Mouse (Mus musculus): Measurements from ENCODE around the gene Cd302. TPM values are rescaled to one million over a fixed set of nuclear protein-coding genes. Genes with fewer than 3 reads are reported as not detected.

Gene Cd302
- 10 to 100 TPM; 17.8 to 18.8 TPM for total RNA-seq (2021)
- long read RNA-seq, experiment 1, transcript Cd302-202 (6 exons, 1,354 nt), result major isoform, 32 of 33 reads
- long read RNA-seq, experiment 1, partial matches to known transcripts, result 0 of 33 reads
- long read RNA-seq, experiment 1, other reads (novel, unspliced or antisense), result 1 of 33 reads
- long read RNA-seq, experiment 2, transcript Cd302-202 (6 exons, 1,354 nt), result major isoform, 25 of 27 reads
- long read RNA-seq, experiment 2, partial matches to known transcripts, result 1 of 27 reads
- long read RNA-seq, experiment 2, other reads (novel, unspliced or antisense), result 1 of 27 reads

GRCm38 (mm10) chr2:60284467-60284821, at the start of gene Cd302:
Gene Cd302, minus strand, starts transcription at chr2:60284488.
- no peak for DNase-seq (ENCODE audit: low spot score in 2 of 2)

DNA sequence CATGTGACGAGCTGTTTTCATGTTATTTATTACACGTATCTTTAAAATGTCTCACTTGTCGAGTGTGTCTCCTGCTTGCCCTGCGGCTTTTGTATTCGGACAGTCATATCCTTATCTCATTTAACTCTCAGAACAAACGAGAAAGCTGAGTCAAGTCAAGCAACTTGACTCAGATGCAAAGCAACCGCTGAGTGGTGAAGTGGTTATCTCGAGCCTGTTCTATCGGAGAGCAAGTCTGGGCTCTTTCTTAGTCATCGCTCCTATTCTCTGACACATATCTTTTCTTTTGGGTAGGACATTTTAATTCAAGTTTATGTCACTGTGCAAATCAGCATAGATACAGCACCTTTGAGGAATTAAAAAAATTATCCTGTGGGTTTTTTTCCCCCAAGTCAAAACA, 44.4 kb upstream of the Cd302 start:
- no peak for DNase-seq (ENCODE audit: low spot score in 2 of 2)

DNA sequence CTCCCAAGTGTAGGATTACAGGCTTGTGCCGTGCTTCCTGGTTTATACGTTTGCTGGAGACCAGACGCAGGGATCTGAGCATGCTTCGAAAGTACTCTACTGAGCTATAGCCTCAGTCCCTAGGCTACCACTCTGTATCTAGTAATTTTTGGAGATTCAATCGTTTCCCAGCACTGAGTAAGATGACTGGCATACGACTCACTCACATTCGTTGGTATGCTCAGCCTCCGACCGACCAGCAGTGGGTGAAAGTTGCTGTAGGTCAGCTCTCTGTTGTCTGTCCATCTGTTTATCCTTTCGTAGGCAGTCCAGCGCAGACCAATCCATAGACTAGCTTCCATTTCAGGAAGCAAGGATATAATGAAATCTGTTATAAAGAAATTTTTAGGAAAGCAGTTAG, 43.3 kb upstream of the Cd302 start:
- no peak for DNase-seq (ENCODE audit: low spot score in 2 of 2)

GRCm38 (mm10) chr2:60326948-60327347, 42.7 kb upstream of the Cd302 start:
- no peak for DNase-seq (ENCODE audit: low spot score in 2 of 2)

- no peak for DNase-seq (ENCODE audit: low spot score in 2 of 2)
These were observed 39.1 kb upstream of the Cd302 start for GRCm38 (mm10) chr2:60323411-60323810.

- DNase-seq (ENCODE audit: low spot score in 2 of 2), result no peak
These were observed 37.9 kb upstream of the Cd302 start for GRCm38 (mm10) chr2:60322031-60322726.

DNA sequence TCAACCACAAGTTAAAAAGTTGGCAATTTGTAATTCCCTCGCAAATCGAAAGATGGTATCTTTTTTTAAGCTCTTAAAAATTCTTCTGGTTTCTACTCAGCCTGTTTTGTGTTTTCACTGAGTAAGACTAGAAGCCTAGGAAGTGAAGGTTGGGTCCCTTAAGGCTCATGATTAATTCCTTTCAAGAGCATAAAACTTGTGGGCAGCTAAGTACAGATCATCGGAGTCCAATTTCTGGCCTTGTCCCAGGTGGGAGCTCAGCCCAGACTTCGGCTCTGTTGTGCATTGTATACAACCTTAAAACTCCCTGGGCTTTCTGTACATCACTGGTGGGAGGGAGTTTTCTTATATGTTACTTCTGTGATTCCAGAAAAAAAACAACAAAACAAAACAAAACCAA, 19.5 kb upstream of the Cd302 start:
- no peak for DNase-seq (ENCODE audit: low spot score in 2 of 2)

- DNase-seq (ENCODE audit: low spot score in 2 of 2), result no peak
These were observed 15.0 kb upstream of the Cd302 start for GRCm38 (mm10) chr2:60299323-60299722.

DNA sequence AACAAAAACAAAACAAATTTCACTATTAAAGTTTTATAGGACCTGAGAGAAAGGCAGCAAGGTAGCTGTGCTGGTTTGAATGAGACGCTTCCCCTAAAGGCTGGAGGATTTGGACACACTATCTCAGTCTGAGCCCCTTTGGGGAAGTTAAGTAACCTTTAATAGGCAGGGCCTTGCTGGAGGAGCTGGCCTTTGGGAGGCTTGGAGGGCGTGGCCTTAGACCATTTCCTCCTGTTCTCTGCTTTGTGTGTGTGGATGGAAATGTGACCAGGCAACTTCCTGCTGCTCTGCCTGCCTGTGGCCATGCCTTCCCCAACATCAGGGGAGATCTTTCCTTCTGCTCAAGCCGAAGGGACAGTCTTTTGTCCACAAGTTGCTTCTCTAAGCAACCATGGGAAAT, 14.0 kb upstream of the Cd302 start:
- no peak for DNase-seq (ENCODE audit: low spot score in 2 of 2)

- no peak for DNase-seq (ENCODE audit: low spot score in 2 of 2)
These were observed 7.1 kb upstream of the Cd302 start for GRCm38 (mm10) chr2:60291381-60291780.

- no peak for DNase-seq (ENCODE audit: low spot score in 2 of 2)
These were observed 5.2 kb upstream of the Cd302 start for GRCm38 (mm10) chr2:60289451-60289850.

GRCm38 (mm10) chr2:60288606-60289005, 4.3 kb upstream of the Cd302 start:
- no peak for DNase-seq (ENCODE audit: low spot score in 2 of 2)

GRCm38 (mm10) chr2:60285107-60285617, 874 bp upstream of the Cd302 start:
- DNase-seq (ENCODE audit: low spot score in 2 of 2), result no peak

DNA sequence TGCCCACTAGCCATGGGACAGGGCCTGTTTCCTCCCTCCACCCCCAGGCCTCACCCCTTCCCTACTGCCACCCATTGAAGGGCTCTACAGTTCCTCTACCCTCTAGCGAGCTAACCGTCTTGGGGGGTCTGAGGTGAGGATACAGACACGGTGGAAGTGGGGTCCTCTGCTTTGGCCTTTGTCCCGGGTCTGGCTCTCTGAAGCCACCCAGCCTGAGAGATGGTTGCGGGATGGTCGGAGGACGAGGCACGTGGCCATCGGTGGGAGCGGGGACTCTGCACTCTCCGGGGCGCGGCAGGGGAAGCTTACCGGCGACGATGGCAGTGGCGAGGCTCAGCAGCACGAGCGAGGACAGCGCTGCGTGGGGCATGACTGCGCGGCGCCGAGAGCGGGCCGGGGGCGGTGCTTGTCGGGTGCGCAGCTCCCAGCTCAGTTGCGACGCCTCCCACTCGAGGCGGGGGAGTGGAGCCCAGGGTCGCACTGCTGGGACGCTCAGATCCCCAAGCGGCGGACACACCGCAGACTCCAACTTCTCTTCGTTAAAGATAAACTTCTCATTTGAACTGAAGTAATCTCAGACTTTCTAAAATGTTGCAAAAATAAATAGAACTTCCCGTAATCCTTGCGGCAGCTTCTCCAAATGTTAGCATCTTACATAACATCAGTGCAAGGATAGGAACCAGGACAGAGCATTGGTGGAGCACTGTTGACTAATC, 379 bp downstream of the Cd302 start:
- peak; percentile 25 to 69 for DNase-seq (ENCODE audit: low spot score in 2 of 2)

DNA sequence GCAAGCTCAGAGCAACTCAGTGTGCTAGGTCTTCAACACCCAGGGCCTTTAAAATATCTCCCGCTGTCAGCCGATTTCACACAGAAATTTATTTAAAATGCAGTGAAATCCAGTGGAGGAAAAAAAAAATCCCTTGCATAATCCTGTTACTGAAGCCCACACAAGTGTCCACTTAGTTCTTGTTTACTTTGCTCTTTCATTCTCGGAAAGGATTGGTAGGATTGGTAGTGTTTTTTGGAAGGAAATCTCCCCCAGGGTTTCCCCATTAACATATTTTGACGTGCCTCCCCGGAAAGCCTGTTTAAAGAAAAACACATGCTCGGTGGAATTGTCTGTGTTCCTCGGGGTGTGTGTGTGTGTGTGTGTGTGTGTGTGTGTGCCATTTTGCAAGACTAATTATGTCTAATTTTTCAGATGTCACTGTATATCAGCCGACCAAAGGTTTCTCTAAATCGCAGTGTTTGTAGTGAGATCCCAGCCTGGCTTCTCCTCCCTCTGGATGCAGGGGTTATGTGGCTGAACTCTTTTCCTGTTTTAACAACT, 1.0 kb downstream of the Cd302 start:
- no peak for DNase-seq (ENCODE audit: low spot score in 2 of 2)

DNA sequence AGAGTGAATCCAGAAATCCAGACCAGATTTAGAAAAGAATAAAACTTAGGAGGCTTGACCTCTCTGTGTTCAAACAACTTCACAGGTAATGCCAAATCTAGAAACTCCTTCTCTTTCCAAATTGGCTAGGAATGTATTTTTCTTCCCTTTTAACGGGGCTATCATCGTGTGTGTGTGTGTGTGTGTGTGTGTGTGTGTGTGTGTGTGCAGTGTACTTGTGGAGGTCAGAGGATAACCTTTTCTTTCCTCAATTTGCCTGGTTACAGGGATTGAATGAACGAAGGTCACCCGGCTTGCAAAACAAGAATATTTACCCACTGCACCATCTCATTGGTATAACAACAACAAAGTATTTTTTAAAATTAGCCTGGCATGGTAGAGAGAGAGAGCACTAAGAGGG, 1.7 kb downstream of the Cd302 start:
- no peak for DNase-seq (ENCODE audit: low spot score in 2 of 2)

DNA sequence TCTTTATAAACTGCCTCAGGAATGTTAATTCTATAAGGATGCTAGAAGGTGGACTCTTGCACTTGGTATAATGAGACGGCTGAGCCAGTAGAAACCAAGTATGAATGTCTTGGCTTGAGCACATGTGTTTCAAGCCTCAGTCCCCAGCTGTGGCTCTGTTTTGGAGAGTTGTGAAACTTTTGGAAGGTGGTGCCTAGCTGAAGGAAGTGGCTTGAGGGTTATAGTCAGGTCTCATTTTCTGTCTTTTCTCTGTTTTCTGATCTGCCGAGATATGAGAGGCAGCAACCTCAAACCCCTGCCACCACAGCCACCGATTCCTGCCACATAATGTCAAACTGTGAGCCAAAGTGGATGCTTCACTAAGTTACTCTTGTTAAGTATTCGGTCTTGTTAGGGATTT, 5.7 kb downstream of the Cd302 start:
- DNase-seq (ENCODE audit: low spot score in 2 of 2), result no peak

DNA sequence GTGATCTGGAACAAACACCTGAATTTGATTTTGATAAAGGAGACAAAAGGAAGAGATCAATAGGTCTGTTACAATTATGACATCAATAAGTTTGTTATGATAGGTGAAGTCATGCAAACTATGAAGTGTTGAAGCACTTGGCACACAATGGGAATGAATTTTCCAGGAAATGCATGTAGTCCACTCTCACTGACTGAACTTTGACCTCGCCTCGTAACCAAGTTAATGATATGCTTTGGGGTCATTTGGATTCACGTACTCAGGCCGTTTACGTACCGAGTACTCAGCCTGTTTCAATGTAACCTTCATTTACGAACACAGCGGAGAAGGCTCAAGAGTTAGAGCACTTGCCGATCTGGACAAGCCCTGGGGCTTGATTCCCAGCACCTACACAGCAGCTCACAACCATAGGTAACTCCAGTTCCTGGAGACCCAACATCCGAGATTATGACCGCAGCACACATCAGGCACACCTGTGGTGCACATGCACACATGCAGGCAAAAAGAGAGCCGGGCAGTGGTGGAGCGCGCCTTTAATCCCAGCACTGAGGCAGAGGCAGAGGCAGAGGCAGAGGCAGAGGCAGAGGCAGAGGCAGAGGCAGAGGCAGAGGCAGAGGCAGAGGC, 14.3 kb downstream of the Cd302 start:
- DNase-seq (ENCODE audit: low spot score in 2 of 2), result no peak

GRCm38 (mm10) chr2:60267567-60267966, 16.7 kb downstream of the Cd302 start:
- no peak for DNase-seq (ENCODE audit: low spot score in 2 of 2)

GRCm38 (mm10) chr2:60260621-60261350, 23.5 kb downstream of the Cd302 start:
- DNase-seq (ENCODE audit: low spot score in 2 of 2), result no peak

GRCm38 (mm10) chr2:60259186-60259585, 25.1 kb downstream of the Cd302 start:
- no peak for DNase-seq (ENCODE audit: low spot score in 2 of 2)

Measured in gastrocnemius, postnatal 4 days (tissue).